Mouse (Mus musculus) adrenal gland, postnatal 4 days (tissue): ENCODE measurements around the gene Cptp. TPM values are rescaled to one million over a fixed set of nuclear protein-coding genes. Genes with fewer than 3 reads are reported as not detected.

Source experiments
- DNase-seq, 2 experiments: peaks; one replicate each; pipeline ENCODE4 v3.0.0; 2021 to 2022; ENCODE audit warnings: low spot score in 2 of 2, mixed read lengths in 2 of 2
- long read RNA-seq, 2 experiments: library from polyadenylated mRNA; stranded (forward); transcript quantifications; one replicate each; pipeline ENCODE4 v2.0.0; 2021
- total RNA-seq, 2 experiments: library from RNA; stranded (reverse); gene quantifications; 2 replicates each; pipeline ENCODE4 v1.2.3; 2021

Cptp gene
- total RNA-seq = 10 to 100 TPM; 20.2 to 21.0 TPM
- long read RNA-seq, experiment 1, transcript Cptp-201 (3 exons, 2,662 nt) = major isoform, 12 of 13 reads
- long read RNA-seq, experiment 1, partial matches to known transcripts = 1 of 13 reads
- long read RNA-seq, experiment 1, other reads (novel, unspliced or antisense) = 0 of 13 reads
- long read RNA-seq, experiment 2, transcript Cptp-201 (3 exons, 2,662 nt) = major isoform, 19 of 25 reads
- long read RNA-seq, experiment 2, partial matches to known transcripts = 2 of 25 reads
- long read RNA-seq, experiment 2, other reads (novel, unspliced or antisense) = 4 of 25 reads

- DNase-seq = peak; percentile 93 to 94
These were observed at the start of gene Cptp, which contains the start of gene Ints11 for GRCm38 (mm10) chr4:155869317-155870033. Cptp (minus strand) TSS chr4:155869440. Ints11 (plus strand) TSS chr4:155869546.

GRCm38 (mm10) chr4:155908751-155909150 lies 39.5 kb upstream of the Cptp start:
- DNase-seq = peak in 1 of 2 experiments; percentile 1

GRCm38 (mm10) chr4:155908281-155908680 lies 39.0 kb upstream of the Cptp start:
- peak in 1 of 2 experiments; percentile 2 for DNase-seq

GRCm38 (mm10) chr4:155907003-155907402 lies 37.8 kb upstream of the Cptp start:
- peak; percentile 2 for DNase-seq

GRCm38 (mm10) chr4:155906125-155906524 lies 36.9 kb upstream of the Cptp start:
- peak in 1 of 2 experiments; percentile 1 for DNase-seq

GRCm38 (mm10) chr4:155905634-155906033 lies 36.4 kb upstream of the Cptp start:
- peak; percentile 1 to 2 for DNase-seq

- DNase-seq = peak; percentile 2
These were observed 35.3 kb upstream of the Cptp start for GRCm38 (mm10) chr4:155904318-155905102.

- DNase-seq = no peak
These were observed 34.0 kb upstream of the Cptp start for GRCm38 (mm10) chr4:155903246-155903645.

GRCm38 (mm10) chr4:155901205-155901604 lies 32.0 kb upstream of the Cptp start:
- peak; percentile 2 to 10 for DNase-seq

GRCm38 (mm10) chr4:155899355-155899754 lies 30.1 kb upstream of the Cptp start:
- peak; percentile 2 for DNase-seq

GRCm38 (mm10) chr4:155898318-155898717 lies 29.1 kb upstream of the Cptp start:
- DNase-seq = peak in 1 of 2 experiments; percentile 1

- DNase-seq = peak in 1 of 2 experiments; percentile 1
These were observed 27.2 kb upstream of the Cptp start for GRCm38 (mm10) chr4:155896461-155896860.

GRCm38 (mm10) chr4:155895826-155896225 lies 26.6 kb upstream of the Cptp start:
- DNase-seq = no peak

GRCm38 (mm10) chr4:155895216-155895615 lies 26.0 kb upstream of the Cptp start:
- DNase-seq = peak in 1 of 2 experiments; percentile 2

- peak; percentile 16 to 43 for DNase-seq
These were observed 25.2 kb upstream of the Cptp start for GRCm38 (mm10) chr4:155894311-155894881.

- DNase-seq = no peak
These were observed 24.0 kb upstream of the Cptp start for GRCm38 (mm10) chr4:155893212-155893690.

GRCm38 (mm10) chr4:155892438-155893211 lies 23.4 kb upstream of the Cptp start:
- DNase-seq = peak in 1 of 2 experiments; percentile 21

GRCm38 (mm10) chr4:155892017-155892416 lies 22.8 kb upstream of the Cptp start:
- DNase-seq = peak; percentile 55 to 73

GRCm38 (mm10) chr4:155891551-155892001 lies 22.3 kb upstream of the Cptp start, which contains the start of the genes Pusl1 and Acap3:
Pusl1 (minus strand) TSS chr4:155891781.
Acap3 (plus strand) TSS chr4:155891822.
- peak; percentile 88 to 95 for DNase-seq

- DNase-seq = peak in 1 of 2 experiments; percentile 2
These were observed 21.8 kb upstream of the Cptp start for GRCm38 (mm10) chr4:155891011-155891471.
